Mouse (Mus musculus): ENCODE data around the gene Mctp1.

- TF ChIP-seq CTCF (IDR thresholded peaks at IDR 0.05) (no peak), EP300 (IDR thresholded peaks at IDR 0.05) (no peak)
Measured at GRCm38 (mm10) chr13:76446059-76446458, 61.7 kb downstream of the Mctp1 start.

All from lung, postnatal 0 days (tissue).